Mouse (Mus musculus) midbrain, postnatal 0 days (tissue): Measurements from ENCODE around the gene Dock6. TPM values are rescaled to one million over a fixed set of nuclear protein-coding genes. Genes with fewer than 3 reads are reported as not detected.

Source experiments
- ATAC-seq: fragments of 200-750 bp; cut with Nextera tagmentation; 2 replicates; pipeline ENCODE4 v1.8.0; 2017; ENCODE audit warnings: moderate number of reproducible peaks, mild to moderate bottlenecking, moderate TSS enrichment, moderate library complexity; ENCODE audit not compliant: low FRiP score
- DNase-seq: peaks from one replicate; pipeline ENCODE4 v3.0.0-alpha.2; 2015; ENCODE audit warnings: low spot score
- H3K27ac ChIP-seq: fragments of 300-500 bp; sonication (generic); 2 replicates; pipeline ENCODE4 v1.5.1; 2014; ENCODE audit warnings: low read depth, mild to moderate bottlenecking, low read length, mixed read lengths
- H3K27me3 ChIP-seq: fragments of 300-500 bp; sonication (generic); 2 replicates; pipeline ENCODE4 v1.6.1; 2014; ENCODE audit warnings: low read length, control low read depth, mixed read lengths; ENCODE audit not compliant: insufficient read depth
- H3K36me3 ChIP-seq: fragments of 300-500 bp; sonication (generic); 2 replicates; pipeline ENCODE4 v1.6.1; 2014; ENCODE audit warnings: low read length, control low read depth, mixed read lengths; ENCODE audit not compliant: insufficient read depth
- H3K4me1 ChIP-seq: fragments of 300-500 bp; sonication (generic); 2 replicates; pipeline ENCODE4 v1.6.1; 2014; ENCODE audit warnings: mild to moderate bottlenecking, control low read depth, antibody characterized with exemption, low read length, mixed read lengths; ENCODE audit not compliant: insufficient read depth
- H3K4me2 ChIP-seq: fragments of 300-500 bp; sonication (generic); 2 replicates; pipeline ENCODE4 v1.6.1; 2014; ENCODE audit warnings: low read depth, mild to moderate bottlenecking, low read length, mixed read lengths; ENCODE audit not compliant: poor library complexity, severe bottlenecking
- H3K4me3 ChIP-seq: fragments of 300-500 bp; sonication (generic); 2 replicates; pipeline ENCODE4 v1.5.1; 2014; ENCODE audit warnings: low read depth, mild to moderate bottlenecking, low read length, moderate library complexity
- H3K9ac ChIP-seq: fragments of 300-500 bp; sonication (generic); replicated peaks from 2 replicates; pipeline ENCODE4 v1.6.1; 2014; ENCODE audit warnings: mild to moderate bottlenecking, low read length, moderate library complexity, mixed read lengths; ENCODE audit not compliant: poor library complexity, severe bottlenecking
- H3K9me3 ChIP-seq: fragments of 300-500 bp; sonication (generic); 2 replicates; pipeline ENCODE4 v1.6.1; 2016; ENCODE audit warnings: low read length, control low read depth
- CTCF ChIP-seq: IDR thresholded peaks from 2 replicates; pipeline ENCODE4 v1.5.1; 2016; ENCODE audit warnings: antibody characterized with exemption, mild to moderate bottlenecking
- WGBS: fragments of 180-500 bp; shearing (Covaris S2); extraction: QIAGEN DNeasy Blood & Tissue Kit; methylation state at CpG from one replicate; pipeline ENCODE4 v1.1.7; 2014; 5-methylcytosine and 5-hydroxymethylcytosine counted together
- polyA plus RNA-seq: library from polyadenylated mRNA; unstranded; fragments of >200 nt; fragmentation: Nextera tagmentation; extraction: Ambion mirVana; gene quantifications from 2 replicates; pipeline ENCODE4 v1.2.1, GENCODE M21; 2015
- total RNA-seq: library from RNA; depleted of rRNA; stranded (reverse); fragments of >200 nt; gene quantifications from 2 replicates; pipeline ENCODE4 v1.2.3, GENCODE M21; 2014

Gene Dock6
- total and polyA plus RNA-seq, 2 experiments from 2014 or later = 11.3 to 18.0 TPM

DNA sequence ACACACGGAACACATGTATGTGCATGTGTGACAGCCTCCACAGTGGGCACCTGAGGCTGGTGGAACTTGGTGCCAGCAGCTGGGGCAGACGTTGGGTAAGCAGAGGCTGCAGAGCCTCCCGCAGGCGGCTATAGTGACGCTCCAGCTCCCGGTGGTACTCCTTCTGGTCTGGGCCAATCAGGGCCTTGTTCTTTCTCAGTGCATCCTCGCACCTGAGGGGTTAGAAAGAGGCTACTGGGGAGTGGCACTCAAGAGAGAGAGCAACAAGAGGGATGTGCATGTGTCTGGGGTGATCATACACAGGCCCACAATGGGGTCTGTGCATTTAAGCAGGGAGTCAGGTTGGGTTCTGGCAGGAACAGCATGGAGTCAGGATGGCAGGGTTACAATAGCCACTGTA is 51.3 kb downstream of the Dock6 start:
- no peak overlapping the region for H3K27ac ChIP-seq
- DNase-seq (no peak), ATAC-seq (no peak)
- H3K4me3 ChIP-seq = no peak overlapping the region
- H3K27me3 ChIP-seq = no peaks in the 10 kb centered on the region
- TF ChIP-seq CTCF = no peak
- no peaks in the 10 kb centered on the region for H3K36me3 ChIP-seq
- no peak overlapping the region for H3K4me2 ChIP-seq
- no peaks in the 10 kb centered on the region; the same call in 1 of the 2 replicates for H3K4me1 ChIP-seq
- no peak overlapping the region for H3K9ac ChIP-seq
- H3K9me3 ChIP-seq = no peaks in the 10 kb centered on the region
- 79% methylated on average over 7 of the region's 7 CpGs for WGBS

DNA sequence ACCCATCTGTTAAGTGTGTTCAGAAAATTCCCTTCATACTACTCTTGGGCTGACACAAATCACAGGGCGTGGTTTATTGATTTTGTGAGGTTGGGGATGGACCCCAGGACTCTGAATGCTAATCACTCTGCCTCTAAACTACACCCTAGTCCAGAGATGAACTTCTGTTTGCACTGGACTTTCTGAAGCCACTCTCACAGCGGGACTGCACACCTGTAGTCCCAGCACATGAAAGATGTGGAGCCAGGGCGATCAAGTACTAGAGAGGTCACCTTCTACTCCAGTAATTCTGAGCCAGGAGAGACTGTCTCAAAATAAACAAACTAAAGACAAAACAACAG is 53.5 kb downstream of the Dock6 start:
- ATAC-seq = no peak
- H3K27me3 ChIP-seq = no peaks in the 10 kb centered on the region
- WGBS = 55% methylated on average over 3 of the region's 3 CpGs
- DNase-seq = no peak
- H3K4me2 ChIP-seq = peak overlapping the region; percentile 82
- H3K9ac ChIP-seq = no peak overlapping the region
- no peaks in the 10 kb centered on the region; the same call in 1 of the 2 replicates for H3K4me1 ChIP-seq
- TF ChIP-seq CTCF = no peak
- H3K4me3 ChIP-seq = peak overlapping the region; percentile 64
- no peaks in the 10 kb centered on the region for H3K9me3 ChIP-seq
- no peak overlapping the region for H3K27ac ChIP-seq
- no peaks in the 10 kb centered on the region; the same call in 1 of the 2 replicates for H3K36me3 ChIP-seq

DNA sequence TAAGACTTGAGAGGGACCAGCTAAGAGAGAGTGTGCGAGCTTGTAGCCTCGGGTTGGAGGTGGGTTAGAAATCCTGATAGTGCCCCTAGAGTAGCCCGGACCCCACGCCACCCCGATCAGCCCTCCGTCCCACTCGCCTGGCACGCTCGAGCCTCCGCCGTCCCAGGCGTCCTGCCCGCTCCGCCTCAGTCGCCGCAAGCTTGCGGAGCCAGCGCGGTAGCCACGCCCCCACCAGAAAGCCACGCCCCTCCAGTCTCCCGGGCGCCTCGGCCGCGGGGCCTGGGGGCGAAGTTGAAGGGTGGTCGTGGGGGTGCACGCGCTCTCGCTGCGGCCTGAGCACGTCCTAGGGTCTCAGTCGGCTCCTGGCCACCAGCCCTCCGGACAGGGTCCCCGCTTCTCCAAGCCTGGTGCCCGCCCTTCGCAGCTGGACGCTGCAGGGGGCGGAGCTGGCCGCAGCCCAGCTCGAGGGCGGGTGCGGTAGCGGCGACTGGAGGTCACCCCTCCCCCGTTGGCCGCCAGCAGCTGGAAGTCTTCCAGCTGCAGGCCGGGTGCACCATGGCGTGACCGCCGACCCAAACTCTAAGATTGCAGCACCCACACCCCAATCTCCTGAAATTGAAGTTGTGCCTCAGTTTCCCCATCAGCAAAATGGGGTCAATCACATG is 54.0 kb downstream of the Dock6 start, which contains the start of gene Kank2:
TSS of gene Kank2 (minus strand) at position 400 of the 665 bp plus-strand sequence.
- Histone ChIP-seq H3K27me3 (no peaks in the 10 kb centered on the region), H3K27ac (peak within 1 kb of the TSS; percentile 47; the same call in 1 of the 2 replicates), H3K9ac (peak within 1 kb of the TSS; percentile 66), H3K36me3 (no peaks in the 10 kb centered on the region; the same call in 1 of the 2 replicates), H3K4me3 (peak within 1 kb of the TSS; percentile 64), H3K4me1 (no peaks in the 10 kb centered on the region; the same call in 1 of the 2 replicates), H3K4me2 (peak within 1 kb of the TSS; percentile 82), H3K9me3 (no peaks in the 10 kb centered on the region)
- DNase-seq (peak; percentile 52), ATAC-seq (peak; percentile 44; the same call in 1 of the 2 replicates)
- no peak for TF ChIP-seq CTCF
- WGBS = under 1% methylated on average over 43 of the region's 52 CpGs

DNA sequence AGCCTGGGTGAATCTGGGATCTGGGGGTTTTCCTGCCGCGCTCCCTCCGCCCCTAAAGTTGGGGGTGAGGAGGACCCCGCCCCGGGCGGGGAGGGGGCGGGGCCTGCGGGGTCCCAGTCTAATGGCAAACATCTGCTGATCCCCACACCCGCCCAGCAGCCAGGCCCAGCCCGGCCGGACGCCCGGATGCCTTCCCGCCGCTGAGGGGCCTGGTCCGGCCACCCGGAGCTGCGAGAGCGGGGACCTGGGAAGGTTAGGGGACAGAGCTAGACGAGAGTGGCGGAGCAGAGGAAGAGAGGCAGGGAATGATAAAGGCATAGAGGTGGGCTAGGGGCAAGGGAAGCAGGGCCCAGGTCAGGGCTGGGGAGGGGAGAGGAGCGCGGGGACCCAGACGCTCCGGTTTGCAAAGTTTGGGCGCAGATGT is 54.5 kb downstream of the Dock6 start:
- WGBS = 1% methylated on average over 22 of the region's 26 CpGs
- peak overlapping the region; percentile 66 for H3K9ac ChIP-seq
- peak overlapping the region; percentile 64 for H3K4me3 ChIP-seq
- 0 out of 2 replicates have a peak overlapping the region, but pooled peaks have one; percentile 47 for H3K27ac ChIP-seq
- DNase-seq (no peak), ATAC-seq (peak; percentile 28; the same call in 1 of the 2 replicates)
- H3K36me3 ChIP-seq = no peaks in the 10 kb centered on the region; the same call in 1 of the 2 replicates
- peak overlapping the region; percentile 82 for H3K4me2 ChIP-seq
- H3K27me3 ChIP-seq = no peaks in the 10 kb centered on the region
- no peaks in the 10 kb centered on the region for H3K9me3 ChIP-seq
- no peaks in the 10 kb centered on the region; the same call in 1 of the 2 replicates for H3K4me1 ChIP-seq
- TF ChIP-seq CTCF = no peak

DNA sequence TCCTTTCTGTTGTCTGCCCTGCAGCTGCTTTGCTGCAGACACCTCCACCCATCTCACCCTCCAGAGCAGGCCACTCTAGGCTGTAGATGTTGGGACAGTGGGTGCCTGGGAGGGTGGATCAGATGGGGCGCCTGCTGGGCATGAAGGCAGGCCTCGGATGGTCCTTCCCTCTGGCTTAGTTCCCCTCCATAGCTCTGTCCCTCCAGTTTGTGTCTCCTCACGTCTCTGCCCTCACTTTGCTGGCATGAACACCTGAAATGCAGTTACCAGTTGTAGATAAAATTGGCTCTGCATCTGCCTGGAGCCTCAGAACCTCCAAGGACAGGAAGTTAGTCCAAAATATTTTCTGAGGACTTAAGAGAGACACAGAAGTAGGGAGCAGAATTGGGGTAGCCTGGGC is 55.5 kb downstream of the Dock6 start:
- H3K27me3 ChIP-seq = no peaks in the 10 kb centered on the region
- no peaks in the 10 kb centered on the region for H3K9me3 ChIP-seq
- H3K36me3 ChIP-seq = no peaks in the 10 kb centered on the region; the same call in 1 of the 2 replicates
- DNase-seq = no peak
- TF ChIP-seq CTCF = no peak
- no peak overlapping the region for H3K4me3 ChIP-seq
- H3K4me2 ChIP-seq = no peak overlapping the region
- H3K4me1 ChIP-seq = no peaks in the 10 kb centered on the region; the same call in 1 of the 2 replicates
- no peak for ATAC-seq
- no peak overlapping the region for H3K27ac ChIP-seq
- WGBS = 75% methylated on average over 3 of the region's 3 CpGs
- H3K9ac ChIP-seq = no peak overlapping the region

DNA sequence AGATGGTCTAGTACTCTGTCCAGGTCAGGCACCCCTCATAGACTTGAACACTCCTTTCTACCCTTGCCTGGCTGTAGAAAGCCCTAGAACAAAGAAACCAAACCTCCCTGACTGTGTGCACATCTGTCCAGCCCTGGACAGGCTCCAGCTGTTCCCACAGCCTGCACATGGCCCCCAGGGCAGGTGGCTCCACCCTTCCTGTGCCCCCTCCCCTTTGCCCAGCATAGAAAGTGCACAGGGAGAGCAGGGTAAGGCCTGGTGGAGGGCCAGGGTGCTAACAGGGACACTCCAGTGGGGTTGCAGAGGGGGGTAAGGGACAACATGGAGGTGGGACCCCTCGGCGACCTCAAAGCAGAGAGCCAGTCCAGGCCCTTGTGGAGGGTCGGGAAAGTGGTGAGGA is 56.2 kb downstream of the Dock6 start:
- Histone ChIP-seq H3K4me1 (no peaks in the 10 kb centered on the region; the same call in 1 of the 2 replicates), H3K27ac (no peak overlapping the region), H3K4me3 (no peak overlapping the region), H3K9me3 (no peaks in the 10 kb centered on the region), H3K36me3 (no peaks in the 10 kb centered on the region; the same call in 1 of the 2 replicates), H3K27me3 (no peaks in the 10 kb centered on the region), H3K4me2 (no peak overlapping the region), H3K9ac (no peak overlapping the region)
- 52% methylated on average over 3 of the region's 3 CpGs for WGBS
- TF ChIP-seq CTCF = no peak
- ATAC-seq (no peak), DNase-seq (no peak)
